Mouse (Mus musculus) bone marrow macrophage, adult 2 months (primary cell): ENCODE measurements around the gene Arid5b.

Experiments
- CTCF ChIP-seq: IDR thresholded peaks from 2 replicates; pipeline ENCODE4 v1.5.1; 2012; ENCODE audit warnings: low read depth, mild to moderate bottlenecking, low read length, moderate library complexity
- POLR2A ChIP-seq: IDR thresholded peaks from 2 replicates; pipeline ENCODE4 v1.6.1; 2012; ENCODE audit warnings: mild to moderate bottlenecking, low read depth, low read length, borderline replicate concordance

- TF ChIP-seq POLR2A, result no peak
- no peak for TF ChIP-seq CTCF
These were observed 214.6 kb downstream of the Arid5b start for GRCm38 (mm10) chr10:68063806-68064545.
